Comparison of ENCODE assay signal across 17 mouse cellular contexts in genomic region chr16:18449005-18449404, GRCm38 (mm10).
"Had no signal": no experiment of that assay in that cellular context is flagged by ENCODE, and none has a peak within 500 bp of the region (broad histone marks: within the 10 kb centered on the region; RNA-seq: fewer than 3 reads in every experiment).

No protein-coding gene starts in this region.

- H3K4me2 ChIP-seq: liver, embryonic 15.5 days; lung, embryonic 15.5 days; neural tube, embryonic 12.5 days had no signal

- H3K4me3 ChIP-seq: left cerebral cortex, adult 2 months; liver, embryonic 15.5 days; lung, embryonic 15.5 days; megakaryocyte, embryonic 14.5 days; midbrain, embryonic 10.5 days; neural tube, embryonic 12.5 days had no signal

- DNase-seq: kidney, adult 18-20 months; kidney, adult 9 months; kidney, postnatal 25 days; layer of hippocampus, postnatal 36 days; lung, adult 18-20 months; lung, postnatal 10 days; lung, postnatal 36 days; midbrain, embryonic 14.5 days; thymus, adult 18-20 months; thymus, postnatal 4 days had no signal

- H3K36me3 ChIP-seq: lung, embryonic 15.5 days had no signal

- ATAC-seq: inflammation-experienced regulatory T-cells, adult 6 months had no signal

- H3K27me3 ChIP-seq: liver, embryonic 15.5 days; lung, embryonic 15.5 days; megakaryocyte, embryonic 14.5 days; neural tube, embryonic 12.5 days had no signal

- H3K9me3 ChIP-seq: liver, embryonic 15.5 days; lung, embryonic 15.5 days; megakaryocyte, embryonic 14.5 days; midbrain, embryonic 10.5 days; neural tube, embryonic 12.5 days had no signal

- H3K27ac ChIP-seq: left cerebral cortex, adult 2 months; liver, embryonic 15.5 days; lung, embryonic 15.5 days; midbrain, embryonic 10.5 days; neural tube, embryonic 12.5 days had no signal

- H3K9ac ChIP-seq: liver, embryonic 15.5 days; lung, embryonic 15.5 days; neural tube, embryonic 12.5 days had no signal
